Mouse (Mus musculus) neural tube, embryonic 11.5 days (tissue): ENCODE results near the gene Epha6. TPM values are rescaled to one million over a fixed set of nuclear protein-coding genes. Genes with fewer than 3 reads are reported as not detected.
A peak's percentile ranks its signal among the peaks of the same experiment; 100 is the strongest.

Experiments used
- ATAC-seq: fragments of 200-750 bp; cut with Nextera tagmentation; 2 replicates; pipeline ENCODE4 v1.8.0; 2017; ENCODE audit warnings: moderate number of reproducible peaks, mild to moderate bottlenecking, moderate TSS enrichment, moderate library complexity; ENCODE audit not compliant: insufficient read depth, low FRiP score, low TSS enrichment
- DNase-seq: peaks from one replicate; pipeline ENCODE4 v3.0.0-alpha.2; 2015; ENCODE audit warnings: low spot score
- H3K27ac ChIP-seq: fragments of 300-500 bp; sonication (generic); 2 replicates; pipeline ENCODE4 v1.5.1; 2014; ENCODE audit warnings: low read depth, mild to moderate bottlenecking, low read length
- H3K27me3 ChIP-seq: fragments of 300-500 bp; sonication (generic); 2 replicates; pipeline ENCODE4 v1.6.1; 2014; ENCODE audit warnings: mild to moderate bottlenecking, low read length, mixed read lengths; ENCODE audit not compliant: control insufficient read depth, insufficient read depth
- H3K36me3 ChIP-seq: fragments of 300-500 bp; sonication (generic); 2 replicates; pipeline ENCODE4 v1.6.1; 2014; ENCODE audit warnings: mild to moderate bottlenecking, low read length, moderate library complexity, mixed read lengths; ENCODE audit not compliant: control insufficient read depth, insufficient read depth
- H3K4me1 ChIP-seq: fragments of 300-500 bp; sonication (generic); 2 replicates; pipeline ENCODE4 v1.6.1; 2014; ENCODE audit warnings: low read length, mixed read lengths; ENCODE audit not compliant: control insufficient read depth, insufficient read depth
- H3K4me2 ChIP-seq: fragments of 300-500 bp; sonication (generic); 2 replicates; pipeline ENCODE4 v1.6.1; 2014; ENCODE audit warnings: low read depth, mild to moderate bottlenecking, moderate library complexity
- H3K4me3 ChIP-seq: fragments of 300-500 bp; sonication (generic); 2 replicates; pipeline ENCODE4 v1.5.1; 2014; ENCODE audit warnings: low read depth, low read length
- H3K9ac ChIP-seq: fragments of 300-500 bp; sonication (generic); 2 replicates; pipeline ENCODE4 v1.6.1; 2014; ENCODE audit warnings: mild to moderate bottlenecking, low read length
- H3K9me3 ChIP-seq: fragments of 300-500 bp; sonication (generic); 2 replicates; pipeline ENCODE4 v1.6.1; 2016; ENCODE audit warnings: low read length; ENCODE audit not compliant: control insufficient read depth
- WGBS: fragments of 180-500 bp; shearing (Covaris S2); extraction: QIAGEN DNeasy Blood & Tissue Kit; methylation state at CpG from one replicate; pipeline ENCODE4 v1.1.7; 2014; 5-methylcytosine and 5-hydroxymethylcytosine counted together
- polyA plus RNA-seq: library from polyadenylated mRNA; unstranded; fragments of >200 nt; fragmentation: Nextera tagmentation; extraction: Ambion mirVana; gene quantifications from 2 replicates; pipeline ENCODE4 v1.2.1, GENCODE M21; 2014

The Epha6 gene
- polyA plus RNA-seq, result 0.66 and 1.2 TPM in 2 replicates

DNA sequence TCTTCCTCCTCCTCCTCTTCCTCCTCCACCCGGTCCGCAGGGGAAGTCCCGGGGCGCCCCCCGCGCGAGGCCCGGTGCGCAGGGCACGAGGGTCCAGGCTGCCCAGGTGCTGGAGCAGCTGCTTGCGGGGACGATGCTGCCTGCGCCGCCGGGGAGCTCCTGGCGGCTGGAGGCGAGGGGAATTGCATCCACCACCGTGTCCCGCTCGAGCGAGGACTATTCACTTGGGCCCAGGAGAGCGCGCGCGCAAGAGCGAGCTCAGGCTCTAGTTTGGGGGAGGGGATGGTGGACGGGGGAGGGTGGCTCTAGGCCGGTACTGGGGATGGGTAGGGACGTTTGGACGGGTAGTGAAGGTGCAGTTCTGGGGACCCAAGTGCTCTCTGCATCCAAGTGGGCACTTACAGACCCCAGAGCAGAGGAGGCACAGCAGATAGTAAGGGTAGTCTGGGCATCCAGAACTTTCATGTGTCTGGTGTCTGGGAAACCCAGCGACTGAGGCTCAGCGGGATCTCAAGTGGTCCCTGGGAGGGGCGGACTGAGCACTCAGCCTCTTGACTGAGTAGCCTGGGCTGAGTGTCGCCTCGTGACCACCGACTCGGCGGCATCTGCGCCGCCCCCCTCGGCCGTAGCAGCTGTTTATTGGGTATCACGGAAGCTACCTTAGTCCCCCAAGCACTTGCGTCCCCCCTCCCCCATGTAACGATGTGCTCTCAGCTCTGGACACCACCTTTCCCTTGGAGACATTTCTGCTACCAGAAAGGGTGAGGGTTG, at the start of gene Epha6:
Epha6 (minus strand) TSS at position 471 of the 771 bp plus-strand sequence.
- peak within 1 kb of the TSS; percentile 93 for H3K4me2 ChIP-seq
- no peak within 1 kb of the TSS for H3K27ac ChIP-seq
- peak within 1 kb of the TSS; percentile 26; the same call in 1 of the 2 replicates for H3K9ac ChIP-seq
- peaks cover 12% of the 10 kb centered on the region for H3K27me3 ChIP-seq
- H3K9me3 ChIP-seq, result no peaks in the 10 kb centered on the region
- WGBS, result under 1% methylated on average over 39 of the region's 45 CpGs
- no peaks in the 10 kb centered on the region for H3K36me3 ChIP-seq
- DNase-seq (peak; percentile 72), ATAC-seq (peak; percentile 72)
- peak within 1 kb of the TSS; percentile 45 for H3K4me3 ChIP-seq
- no peaks in the 10 kb centered on the region for H3K4me1 ChIP-seq

DNA sequence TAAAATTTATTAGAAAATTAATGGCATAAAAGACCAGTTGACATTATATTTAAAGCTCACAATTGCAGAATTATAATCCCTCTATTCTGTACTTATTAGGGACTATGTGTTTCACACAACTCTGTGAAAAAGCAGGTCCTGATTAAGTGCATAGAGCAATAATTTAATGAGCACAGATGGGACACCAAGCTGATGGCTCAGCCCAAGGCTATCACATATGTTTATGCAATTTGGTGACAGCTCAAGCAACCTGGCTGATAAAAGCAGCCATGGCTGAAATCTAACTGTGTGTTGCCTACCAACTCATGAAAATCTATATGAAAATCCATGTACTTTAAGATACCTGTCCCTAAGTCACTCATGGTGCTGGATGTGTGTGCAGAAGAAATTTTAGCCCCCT, 46.4 kb upstream of the Epha6 start:
- Histone ChIP-seq H3K9ac (no peak overlapping the region), H3K4me1 (no peaks in the 10 kb centered on the region), H3K4me2 (no peak overlapping the region), H3K27ac (no peak overlapping the region), H3K27me3 (no peaks in the 10 kb centered on the region), H3K36me3 (no peaks in the 10 kb centered on the region), H3K9me3 (no peaks in the 10 kb centered on the region), H3K4me3 (no peak overlapping the region)
- DNase-seq, result no peak
- ATAC-seq, result no peak

DNA sequence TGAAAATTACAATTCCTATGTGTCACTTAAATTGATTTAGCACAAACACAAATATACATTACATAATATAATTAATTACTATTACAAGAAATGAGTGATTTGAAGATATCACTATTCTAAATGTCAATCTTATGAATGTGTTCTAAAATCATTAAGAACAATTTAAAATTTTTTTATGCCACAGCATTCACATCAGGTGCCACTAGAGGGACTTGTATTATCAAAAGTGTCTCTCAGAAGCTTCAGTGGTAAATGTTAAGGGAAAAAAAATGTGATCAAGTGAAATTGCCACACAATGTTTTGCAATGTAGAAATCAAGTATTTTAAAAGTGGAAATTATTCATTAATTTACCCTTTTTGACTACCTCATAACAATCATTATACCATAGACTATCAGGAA, 22.8 kb upstream of the Epha6 start:
- no peak overlapping the region for H3K27ac ChIP-seq
- DNase-seq (no peak), ATAC-seq (no peak)

DNA sequence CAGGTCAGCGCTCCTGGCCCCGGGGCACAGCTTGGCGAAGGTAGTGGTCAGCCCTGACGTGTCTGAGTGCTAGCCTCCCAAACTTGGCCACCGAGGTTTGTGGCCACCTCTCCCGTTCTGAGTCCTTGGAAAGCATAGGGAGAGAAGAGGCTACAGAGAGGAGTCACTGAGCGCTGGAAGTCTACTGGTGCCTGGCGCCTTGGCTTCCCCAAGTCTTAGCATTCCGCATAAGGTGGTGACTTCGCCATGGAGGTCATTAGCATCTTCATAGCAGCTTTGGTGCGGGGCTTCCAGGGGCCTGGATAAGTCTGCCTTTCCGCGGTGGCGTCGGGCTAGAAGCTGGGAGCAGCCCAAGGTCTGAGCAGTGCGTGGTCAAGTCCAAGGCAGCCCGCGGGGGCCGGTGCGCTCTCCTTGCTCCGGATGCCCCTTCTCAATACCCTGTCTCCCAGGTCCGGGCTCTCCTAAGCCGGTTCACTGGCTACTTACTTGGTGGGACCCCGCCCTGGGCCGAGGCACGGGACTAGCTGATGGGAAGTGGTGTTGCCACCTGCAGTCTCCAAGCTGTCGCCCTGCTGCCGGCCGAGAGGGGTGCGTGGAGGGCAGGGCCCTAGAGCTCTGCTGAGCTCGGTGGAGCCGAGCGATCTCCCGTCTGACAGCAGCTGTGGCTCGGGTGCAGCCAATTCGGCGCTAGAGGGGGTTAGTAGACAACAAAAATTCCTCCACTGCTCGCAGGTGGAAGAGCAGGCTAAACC, 677 bp upstream of the Epha6 start:
- ATAC-seq, result peak; percentile 79
- H3K4me1 ChIP-seq, result no peaks in the 10 kb centered on the region
- H3K4me3 ChIP-seq, result peak overlapping the region; percentile 45
- peaks cover 12% of the 10 kb centered on the region for H3K27me3 ChIP-seq
- H3K4me2 ChIP-seq, result peak overlapping the region; percentile 93
- H3K27ac ChIP-seq, result no peak overlapping the region
- H3K9ac ChIP-seq, result no peak overlapping the region; the same call in 1 of the 2 replicates
- 0% methylated on average over 38 of the region's 38 CpGs for WGBS
- DNase-seq, result peak; percentile 75
- H3K9me3 ChIP-seq, result no peaks in the 10 kb centered on the region
- H3K36me3 ChIP-seq, result no peaks in the 10 kb centered on the region

More for the DNA sequence above, 22.8 kb upstream of the Epha6 start:
- Histone ChIP-seq H3K9me3 (no peaks in the 10 kb centered on the region), H3K36me3 (no peaks in the 10 kb centered on the region), H3K27me3 (no peaks in the 10 kb centered on the region), H3K4me1 (no peaks in the 10 kb centered on the region), H3K4me2 (no peak overlapping the region), H3K9ac (no peak overlapping the region), H3K4me3 (no peak overlapping the region)

DNA sequence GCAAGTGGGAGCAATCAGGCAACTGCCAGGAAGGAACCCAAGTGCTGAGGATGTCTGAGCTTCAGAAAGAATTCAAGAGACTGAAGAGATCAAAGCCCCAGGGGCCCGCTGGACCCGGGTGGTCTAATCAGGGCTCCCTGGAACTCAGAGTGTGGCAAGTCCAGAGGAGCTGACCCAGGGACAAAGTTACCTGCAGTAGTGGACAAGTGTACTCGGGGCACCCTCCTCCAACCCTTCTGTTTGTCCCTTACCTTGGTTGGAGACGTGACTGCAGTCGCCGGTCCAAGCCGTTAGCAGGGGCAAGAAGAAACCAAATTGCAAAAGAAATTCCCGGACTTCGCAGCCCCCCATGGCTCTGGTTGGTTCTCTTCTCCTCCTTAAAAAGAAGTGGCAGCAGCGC, 718 bp downstream of the Epha6 start:
- WGBS, result 4% methylated on average over 10 of the region's 10 CpGs
- Histone ChIP-seq H3K4me3 (peak overlapping the region; percentile 45), H3K36me3 (no peaks in the 10 kb centered on the region), H3K27ac (no peak overlapping the region), H3K4me1 (no peaks in the 10 kb centered on the region), H3K9me3 (no peaks in the 10 kb centered on the region), H3K27me3 (peaks cover 12% of the 10 kb centered on the region), H3K9ac (no peak overlapping the region), H3K4me2 (peak overlapping the region; percentile 93)
- no peak for DNase-seq
- no peak for ATAC-seq

DNA sequence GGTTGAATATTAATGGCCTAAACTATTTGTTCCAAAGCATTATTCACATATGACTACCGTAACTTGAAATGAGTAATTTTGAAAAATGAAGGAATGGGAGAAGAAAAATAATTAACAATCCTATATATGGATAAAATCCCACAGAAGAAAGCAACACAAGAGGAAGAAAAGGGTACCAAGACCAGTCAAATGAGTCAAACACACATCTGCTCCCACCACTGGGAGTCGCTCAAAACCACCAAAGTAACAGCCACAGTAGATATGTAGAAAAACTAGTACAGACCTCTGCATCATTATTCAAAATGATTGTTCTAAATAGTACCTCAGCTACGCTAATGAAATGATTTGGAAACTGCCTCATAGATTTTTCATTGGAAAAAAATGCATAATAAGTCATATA, 20.0 kb downstream of the Epha6 start:
- H3K4me3 ChIP-seq, result no peak overlapping the region

DNA sequence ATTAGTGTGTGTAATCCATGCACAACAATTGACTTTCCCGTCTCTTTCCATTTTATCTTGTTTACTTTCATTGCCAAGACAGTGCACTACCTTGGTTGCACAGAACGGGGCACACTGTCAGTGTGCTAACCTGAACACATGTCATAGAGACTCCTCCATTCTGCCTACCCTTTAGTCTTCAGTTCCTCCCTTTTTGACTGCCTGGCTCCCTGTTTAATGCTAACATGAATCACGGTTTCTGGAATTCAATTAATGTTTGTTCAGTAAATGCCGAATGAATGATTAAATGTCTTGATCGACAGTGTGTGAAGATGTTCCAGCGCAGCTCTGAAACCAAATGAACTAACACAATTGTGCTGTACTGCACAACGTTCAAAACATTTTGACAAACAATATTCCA, 20.6 kb downstream of the Epha6 start:
- H3K4me1 ChIP-seq, result no peaks in the 10 kb centered on the region
- no peaks in the 10 kb centered on the region for H3K27me3 ChIP-seq
- no peaks in the 10 kb centered on the region for H3K36me3 ChIP-seq
- no peak overlapping the region for H3K4me3 ChIP-seq
- no peak overlapping the region for H3K9ac ChIP-seq
- WGBS, result 86% methylated on average over 7 of the region's 7 CpGs
- H3K27ac ChIP-seq, result no peak overlapping the region
- no peaks in the 10 kb centered on the region for H3K9me3 ChIP-seq
- DNase-seq, result no peak
- no peak overlapping the region for H3K4me2 ChIP-seq
- no peak for ATAC-seq

More for the DNA sequence above, 20.0 kb downstream of the Epha6 start:
- H3K9me3 ChIP-seq, result no peaks in the 10 kb centered on the region
- H3K4me2 ChIP-seq, result no peak overlapping the region
- no peaks in the 10 kb centered on the region for H3K4me1 ChIP-seq
- DNase-seq (no peak), ATAC-seq (no peak)
- H3K9ac ChIP-seq, result no peak overlapping the region
- WGBS, result 82% methylated on average over 3 of the region's 3 CpGs
- H3K27me3 ChIP-seq, result no peaks in the 10 kb centered on the region
- no peak overlapping the region for H3K27ac ChIP-seq
- no peaks in the 10 kb centered on the region for H3K36me3 ChIP-seq

DNA sequence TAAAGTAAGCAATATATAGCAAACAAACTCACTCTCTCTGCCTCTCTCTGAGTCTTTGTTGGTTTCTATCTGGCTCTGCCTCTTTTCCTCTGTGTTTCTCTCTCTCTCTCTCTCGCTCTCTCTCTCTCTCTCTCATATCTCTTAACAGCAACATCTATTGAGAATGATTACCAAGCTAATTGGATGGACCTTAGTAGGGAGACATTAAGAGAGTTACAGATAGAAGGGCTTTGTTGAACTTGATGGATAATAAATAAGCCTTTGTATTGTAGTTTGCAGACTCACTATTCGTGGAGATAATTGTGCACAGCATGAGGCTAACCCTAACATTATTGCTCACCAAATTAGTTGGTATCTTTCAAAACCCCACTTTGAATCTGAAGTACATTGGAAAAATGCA, 34.8 kb downstream of the Epha6 start:
- no peak for DNase-seq
- H3K4me3 ChIP-seq, result no peak overlapping the region
- H3K27ac ChIP-seq, result no peak overlapping the region
- WGBS, result 58% methylated on average over 2 of the region's 2 CpGs
- H3K36me3 ChIP-seq, result no peaks in the 10 kb centered on the region
- no peaks in the 10 kb centered on the region for H3K9me3 ChIP-seq
- H3K9ac ChIP-seq, result no peak overlapping the region
- no peak overlapping the region for H3K4me2 ChIP-seq
- no peak for ATAC-seq
- no peaks in the 10 kb centered on the region for H3K4me1 ChIP-seq
- H3K27me3 ChIP-seq, result no peaks in the 10 kb centered on the region

DNA sequence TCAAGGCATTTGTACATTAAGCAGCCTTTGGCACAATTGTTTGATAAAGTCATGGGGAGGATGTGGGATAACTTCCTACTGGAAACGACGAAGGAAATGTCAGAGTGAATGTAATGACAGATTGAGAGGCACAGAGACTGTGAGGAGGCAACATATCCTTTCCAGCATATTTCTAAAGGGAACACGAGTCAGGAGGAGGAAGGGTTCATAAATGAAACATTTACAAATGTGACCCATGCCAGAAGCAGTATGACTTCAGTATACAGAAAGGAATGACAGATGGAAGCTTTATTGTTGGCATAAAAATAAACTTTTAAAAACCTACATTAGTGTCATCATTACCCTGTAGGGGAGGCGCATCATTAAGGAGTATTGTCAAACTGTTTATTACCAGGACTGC, 60.9 kb downstream of the Epha6 start:
- no peak overlapping the region for H3K4me2 ChIP-seq
- H3K4me1 ChIP-seq, result no peaks in the 10 kb centered on the region
- H3K27me3 ChIP-seq, result no peaks in the 10 kb centered on the region
- H3K9ac ChIP-seq, result no peak overlapping the region
- no peaks in the 10 kb centered on the region for H3K36me3 ChIP-seq
- 78% methylated on average over 4 of the region's 4 CpGs for WGBS
- DNase-seq, result no peak
- no peaks in the 10 kb centered on the region for H3K9me3 ChIP-seq
- H3K27ac ChIP-seq, result no peak overlapping the region
- H3K4me3 ChIP-seq, result no peak overlapping the region
- ATAC-seq, result no peak
